Mouse (Mus musculus): ENCODE measurements around the gene Cacfd1. TPM values are rescaled to one million over a fixed set of nuclear protein-coding genes. Genes with fewer than 3 reads are reported as not detected.

Gene Cacfd1
- total RNA-seq, 2 experiments from 2014 or later: 63.2 to 63.3 TPM

DNA sequence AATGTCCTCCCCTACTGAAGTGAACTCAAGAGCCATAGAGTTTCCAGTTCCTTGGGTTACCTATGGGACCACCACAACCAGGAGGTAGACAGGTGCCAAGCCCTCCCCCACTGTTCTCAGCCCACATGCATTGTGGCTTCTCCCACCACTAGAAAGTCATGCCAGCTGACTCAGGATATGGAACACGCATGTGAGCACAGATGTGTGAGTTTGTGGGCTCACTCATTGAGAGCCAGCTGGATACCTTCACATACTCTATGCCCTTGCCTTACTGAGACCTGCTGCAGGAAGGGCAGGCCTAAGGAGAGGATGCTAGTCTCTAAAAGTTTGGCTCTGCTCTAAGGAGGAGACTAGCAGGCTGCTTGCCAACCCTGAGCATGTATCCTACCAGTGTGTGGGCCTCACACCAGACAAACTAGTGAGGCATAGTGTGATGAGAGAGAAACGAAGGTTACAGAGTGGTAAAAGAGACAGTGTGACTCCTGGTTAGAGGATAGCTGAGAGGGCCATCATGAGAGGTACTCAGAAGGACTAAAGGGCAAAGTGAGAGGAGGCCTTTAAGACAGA, 60.6 kb downstream of the Cacfd1 start:
- no peak for DNase-seq (ENCODE audit: low spot score in 2 of 2)

Other genes with a start within 250 kb of the Cacfd1 start
- not detected for gene Abo, start 144.9 kb upstream of the Cacfd1 start, total RNA-seq (2021)
- 10 to 100 TPM; 31.5 to 33.9 TPM for gene Surf6, start 107.0 kb upstream of the Cacfd1 start, total RNA-seq (2021)
- gene Med22, start 99.2 kb upstream of the Cacfd1 start, total RNA-seq (2021): 10 to 100 TPM; 44.5 to 45.9 TPM
- gene Rpl7a, start 99.2 kb upstream of the Cacfd1 start, total RNA-seq (2021): 100 to 1,000 TPM; 346 to 356 TPM
- gene Surf2, start 93.6 kb upstream of the Cacfd1 start, total RNA-seq (2021): 10 to 100 TPM; 35.4 to 38.7 TPM
- 10 to 100 TPM; 81.5 to 83.5 TPM for gene Surf1, start 93.4 kb upstream of the Cacfd1 start, total RNA-seq (2021)
- gene Surf4, start 76.0 kb upstream of the Cacfd1 start, total RNA-seq (2021): 10 to 100 TPM; 62.1 to 64.0 TPM
- under 1 TPM; 0.20 to 0.39 TPM for gene Stkld1, start 75.9 kb upstream of the Cacfd1 start, total RNA-seq (2021)
- gene Rexo4, start 45.5 kb upstream of the Cacfd1 start, total RNA-seq (2021): 10 to 100 TPM; 49.2 to 51.9 TPM
- 1 to 10 TPM; 1.3 to 1.4 TPM for gene Adamts13, start 36.5 kb upstream of the Cacfd1 start, total RNA-seq (2021)
- gene Slc2a6, start 18.1 kb downstream of the Cacfd1 start, total RNA-seq (2021): 10 to 100 TPM; 44.3 to 44.9 TPM
- gene Mymk, start 62.3 kb downstream of the Cacfd1 start, total RNA-seq (2021): 1 to 10 TPM; 1.0 to 1.4 TPM
- gene Adamtsl2, start 69.5 kb downstream of the Cacfd1 start, total RNA-seq (2021): 10 to 100 TPM; 16.1 to 18.1 TPM
- 100 to 1,000 TPM; 105 to 107 TPM for gene Fam163b, start 132.6 kb downstream of the Cacfd1 start, total RNA-seq (2021)
- under 1 TPM; 0.20 to 0.50 TPM for gene Dbh, start 155.3 kb downstream of the Cacfd1 start, total RNA-seq (2021)
- gene Sardh, start 238.4 kb downstream of the Cacfd1 start, total RNA-seq (2021): 10 to 100 TPM; 10.0 to 11.2 TPM